Mouse (Mus musculus) ES-Bruce4 (cell line): ENCODE data around the gene Vgll4.

Experiments used
- CTCF ChIP-seq: IDR thresholded peaks from one replicate; pipeline ENCODE4 v1.8.1; 2011; ENCODE audit warnings: low read depth, low read length
- EP300 ChIP-seq: IDR thresholded peaks from 2 replicates; pipeline ENCODE4 v1.6.1; 2011; ENCODE audit warnings: low read depth, low read length; ENCODE audit not compliant: insufficient read depth
- POLR2A ChIP-seq: IDR thresholded peaks from one replicate; pipeline ENCODE4 v1.8.1; 2011; ENCODE audit warnings: low read length; ENCODE audit not compliant: insufficient read depth

GRCm38 (mm10) chr6:114880798-114881197 lies 89.0 kb downstream of the Vgll4 start:
- TF ChIP-seq EP300 = no peak
- no peak for TF ChIP-seq CTCF
- no peak for TF ChIP-seq POLR2A
